Mouse (Mus musculus): ENCODE data around the gene Hmgcr. TPM values are rescaled to one million over a fixed set of nuclear protein-coding genes. Genes with fewer than 3 reads are reported as not detected.

Hmgcr gene
- polyA plus RNA-seq, 1 experiment from 2014 or later, result 91.2 TPM

DNA sequence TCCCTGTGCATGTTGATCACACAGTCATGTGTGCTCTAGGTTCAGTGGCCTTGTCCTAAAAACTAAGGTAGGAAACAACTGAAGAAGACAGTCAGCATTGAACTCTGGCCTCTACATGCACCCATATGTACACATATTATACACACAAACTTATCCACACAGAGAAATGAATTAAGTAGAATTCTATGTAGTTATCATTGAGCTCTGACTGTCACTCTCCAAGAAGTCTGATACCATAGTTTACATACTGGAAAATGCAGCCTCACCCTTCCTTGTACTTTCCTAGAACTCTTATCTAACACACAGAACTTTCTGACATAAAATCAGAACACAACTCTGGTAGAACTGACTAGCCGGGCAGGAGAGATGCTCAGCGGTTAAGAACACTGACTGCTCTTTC is 66.5 kb downstream of the Hmgcr start:
- H3K9me3 ChIP-seq (replicated peaks), result no peaks in the 10 kb centered on the region
- H3K36me3 ChIP-seq (replicated peaks), result peaks cover 41% of the 10 kb centered on the region
- ATAC-seq (ENCODE audit: insufficient read depth), result no peak
- no peak overlapping the region for H3K4me2 ChIP-seq
- 60% methylated on average over 2 of the region's 2 CpGs for WGBS (ENCODE audit: insufficient replicate concordance)
- H3K4me1 ChIP-seq (replicated peaks), result no peaks in the 10 kb centered on the region
- no peaks in the 10 kb centered on the region for H3K27me3 ChIP-seq
- no peak overlapping the region for H3K4me3 ChIP-seq (replicated peaks)
- no peak overlapping the region for H3K27ac ChIP-seq (replicated peaks)
- H3K9ac ChIP-seq, result no peak overlapping the region

- H3K4me1 ChIP-seq (replicated peaks), result no peaks in the 10 kb centered on the region
- no peak overlapping the region for H3K4me3 ChIP-seq (replicated peaks)
- 88% methylated on average over 9 of the region's 9 CpGs for WGBS (ENCODE audit: insufficient replicate concordance)
- H3K27me3 ChIP-seq, result no peaks in the 10 kb centered on the region
- H3K9ac ChIP-seq, result no peak overlapping the region
- ATAC-seq (ENCODE audit: insufficient read depth), result no peak
- H3K27ac ChIP-seq (replicated peaks), result no peak overlapping the region
- no peak overlapping the region for H3K4me2 ChIP-seq
- peaks cover 24% of the 10 kb centered on the region for H3K36me3 ChIP-seq (replicated peaks)
- no peaks in the 10 kb centered on the region for H3K9me3 ChIP-seq (replicated peaks)
Observed at GRCm38 (mm10) chr13:96599182-96599581, 71.6 kb downstream of the Hmgcr start.

Other genes with a start within 250 kb of the Hmgcr start
- not detected in 2 replicates for gene Ankdd1b, start 199.7 kb downstream of the Hmgcr start, polyA plus RNA-seq (2015; fragmentation: Nextera tagmentation; extraction: Ambion mirVana)
- not detected in 2 replicates for gene Gm17622, start 180.2 kb downstream of the Hmgcr start, polyA plus RNA-seq (2015; fragmentation: Nextera tagmentation; extraction: Ambion mirVana)
- 3.5 and 3.6 TPM in 2 replicates for gene Polk, start 128.4 kb downstream of the Hmgcr start, polyA plus RNA-seq (2015; fragmentation: Nextera tagmentation; extraction: Ambion mirVana)
- gene Col4a3bp, start 128.3 kb downstream of the Hmgcr start, polyA plus RNA-seq (2015; fragmentation: Nextera tagmentation; extraction: Ambion mirVana), result 5.5 and 5.8 TPM in 2 replicates
- gene Ankrd31, start 77.3 kb upstream of the Hmgcr start, polyA plus RNA-seq (2015; fragmentation: Nextera tagmentation; extraction: Ambion mirVana), result 0.01 and 0.02 TPM in 2 replicates